In the genomic region with DNA sequence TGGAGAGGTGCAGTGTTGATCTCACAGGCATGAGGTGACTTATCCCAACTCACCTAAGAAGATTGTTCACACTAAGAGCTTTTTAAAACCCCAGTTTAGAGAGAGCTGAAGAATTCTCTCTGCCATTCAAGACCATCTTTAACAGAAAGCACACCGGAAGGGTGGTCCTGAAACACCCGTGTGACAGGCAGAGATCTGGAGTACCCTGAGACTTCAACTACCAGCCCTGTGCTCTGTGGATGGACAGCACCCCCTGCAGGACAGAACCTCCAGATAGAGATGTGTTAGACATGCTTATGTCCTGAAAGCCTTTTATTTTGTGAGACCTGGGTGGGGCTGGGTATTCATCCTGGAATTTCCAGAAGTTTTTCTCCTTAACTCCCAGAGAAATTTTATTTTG, we compare ENCODE assay signal across 8 mouse cellular contexts. TPM values are rescaled to one million over a fixed set of nuclear protein-coding genes. Genes with fewer than 3 reads are reported as not detected.
DNase-seq lines count a peak whose midpoint lies in the region; ATAC-seq and TF ChIP-seq lines count a peak whose summit lies in the region.

No protein-coding gene starts in this region.

- ATAC-seq in G1E (ENCODE audit: extremely low read depth, insufficient number of reproducible peaks, low FRiP score, poor library complexity, severe bottlenecking), result no peak; the same call in 1 of the 2 replicates

- TF ChIP-seq CTCF in G1E (IDR thresholded peaks at IDR 0.05; ENCODE audit: low read depth, low read length), result peak; percentile 45

- no peak overlapping the region for H3K4me3 ChIP-seq in G1E (ENCODE audit: low read depth, low read length)
- no peak overlapping the region for H3K4me3 ChIP-seq in embryonic facial prominence, embryonic 10.5 days

- H3K27me3 ChIP-seq in G1E (ENCODE audit: insufficient read depth, low read length), result peaks cover 14% of the 10 kb centered on the region
- no peaks in the 10 kb centered on the region for H3K27me3 ChIP-seq in embryonic facial prominence, embryonic 10.5 days (replicated peaks; ENCODE audit: low read depth, poor library complexity, severe bottlenecking)

- no peak overlapping the region for H3K27ac ChIP-seq in embryonic facial prominence, embryonic 10.5 days (replicated peaks)

- H3K9me3 ChIP-seq in G1E (replicated peaks), result no peaks in the 10 kb centered on the region
- no peaks in the 10 kb centered on the region for H3K9me3 ChIP-seq in embryonic facial prominence, embryonic 10.5 days

- intact Hi-C loops in left cerebral cortex, postnatal 10 days (cut with DNase I), result loop anchor here (5.0 kb wide), 1 partner anchor 52 kb away; no protein-coding TSS in a partner anchor

- H3K4me1 ChIP-seq in G1E (ENCODE audit: insufficient read depth, low read depth, low read length), result peaks cover 9% of the 10 kb centered on the region
- no peaks in the 10 kb centered on the region for H3K4me1 ChIP-seq in embryonic facial prominence, embryonic 10.5 days

- no peaks in the 10 kb centered on the region for H3K36me3 ChIP-seq in G1E (replicated peaks)
- H3K36me3 ChIP-seq in embryonic facial prominence, embryonic 10.5 days (replicated peaks), result no peaks in the 10 kb centered on the region

- WGBS in embryonic facial prominence, embryonic 10.5 days, result 73% methylated on average over 2 of the region's 2 CpGs

- DNase-seq in heart, postnatal 4 days, result peak; percentile 37
- DNase-seq in heart, adult 11 months, result no peak
- DNase-seq in A20 (ENCODE audit: low read depth, low spot score), result peak; percentile 81
- DNase-seq in G1E (ENCODE audit: low spot score), result peak; percentile 27
- peak; percentile 33 for DNase-seq in embryonic facial prominence, embryonic 10.5 days (ENCODE audit: low spot score)
- peak; percentile 22 to 69 for DNase-seq in spleen, adult 18-20 months
- no peak for DNase-seq in right cerebral cortex, postnatal 25 days
- no peak for DNase-seq in left cerebral cortex, postnatal 10 days (ENCODE audit: extremely low spot score in 1 of 2, low spot score in 2 of 2)

RNA-seq across cellular contexts. Expression of gene 2410004P03Rik, which starts 23.6 kb away (rescaled TPM):
- total RNA-seq in heart, postnatal 4 days (2021), result under 1 TPM; 0.09 to 0.26 TPM
- total RNA-seq in G1E (2014; fragmentation: Nextera tagmentation) (not detected in 2 replicates), G1E (2017) (0.05 and 0.35 TPM in 2 replicates)
- not detected in 2 replicates for polyA plus RNA-seq in G1E (2012)
- polyA plus RNA-seq in embryonic facial prominence, embryonic 10.5 days (2016; fragmentation: Nextera tagmentation; extraction: Ambion mirVana), result 1.4 and 1.5 TPM in 2 replicates
- under 1 TPM; 0.77 to 0.95 TPM for total RNA-seq in left cerebral cortex, postnatal 10 days (2021)

RNA-seq across cellular contexts. Expression of gene Pqlc3, which starts 34.9 kb away (rescaled TPM):
- 1 to 10 TPM; 1.8 to 2.0 TPM for total RNA-seq in heart, postnatal 4 days (2021)
- 47.5 and 61.3 TPM in 2 replicates for total RNA-seq in G1E (2014; fragmentation: Nextera tagmentation)
- 33.1 and 34.2 TPM in 2 replicates for total RNA-seq in G1E (2017)
- 8.4 and 19.8 TPM in 2 replicates for polyA plus RNA-seq in G1E (2012)
- polyA plus RNA-seq in embryonic facial prominence, embryonic 10.5 days (2016; fragmentation: Nextera tagmentation; extraction: Ambion mirVana), result 5.0 and 5.5 TPM in 2 replicates
- 1 to 10 TPM; 1.8 to 2.0 TPM for total RNA-seq in left cerebral cortex, postnatal 10 days (2021)

Comparison
In these comparisons a context has a peak if more than half of its experiments do, and no peak if none do; other contexts are left out.
1. DNase-seq: peak in heart, postnatal 4 days (single experiment), A20 (single experiment), G1E (single experiment), embryonic facial prominence, embryonic 10.5 days (single experiment) and spleen, adult 18-20 months (2 of 2); none in heart, adult 11 months (single experiment), right cerebral cortex, postnatal 25 days (single experiment) and left cerebral cortex, postnatal 10 days (0 of 2).
2. RNA of gene Pqlc3, which starts 34.9 kb away (total RNA-seq): 33.1 to 61.3 TPM in G1E; 1.8 to 2.0 TPM in heart, postnatal 4 days and 1.8 to 2.0 TPM in left cerebral cortex, postnatal 10 days; every median in the first group is over 10 times any median in the second.